Mouse (Mus musculus) 3T3-L1 (cell line): ENCODE results near the gene Ank3.

Experiments
- DNase-seq: peaks from one replicate; pipeline ENCODE4 v3.0.0-alpha.2; 2015; ENCODE audit warnings: low read depth, low spot score

Ank3 gene

GRCm38 (mm10) chr10:69405431-69405830 is 6.9 kb downstream of the Ank3 start:
- no peak for DNase-seq

- no peak for DNase-seq
Observed at GRCm38 (mm10) chr10:69414888-69415287, 16.3 kb downstream of the Ank3 start.

GRCm38 (mm10) chr10:69418716-69419115 is 20.1 kb downstream of the Ank3 start:
- DNase-seq, result no peak

- no peak for DNase-seq
Observed at GRCm38 (mm10) chr10:69420306-69420705, 21.7 kb downstream of the Ank3 start.

- DNase-seq, result no peak
Observed at GRCm38 (mm10) chr10:69424051-69424450, 25.5 kb downstream of the Ank3 start.

- DNase-seq, result no peak
Observed at GRCm38 (mm10) chr10:69430138-69430537, 31.6 kb downstream of the Ank3 start.

GRCm38 (mm10) chr10:69431101-69431500 is 32.5 kb downstream of the Ank3 start:
- peak; percentile 5 for DNase-seq

- no peak for DNase-seq
Observed at GRCm38 (mm10) chr10:69435213-69435612, 36.6 kb downstream of the Ank3 start.

GRCm38 (mm10) chr10:69439449-69439848 is 40.9 kb downstream of the Ank3 start:
- DNase-seq, result no peak

GRCm38 (mm10) chr10:69444546-69444945 is 46.0 kb downstream of the Ank3 start:
- DNase-seq, result no peak

- no peak for DNase-seq
Observed at GRCm38 (mm10) chr10:69445951-69446350, 47.4 kb downstream of the Ank3 start.

GRCm38 (mm10) chr10:69446566-69446965 is 48.0 kb downstream of the Ank3 start:
- DNase-seq, result no peak

GRCm38 (mm10) chr10:69447308-69447707 is 48.7 kb downstream of the Ank3 start:
- no peak for DNase-seq

GRCm38 (mm10) chr10:69448174-69448573 is 49.6 kb downstream of the Ank3 start:
- DNase-seq, result no peak

GRCm38 (mm10) chr10:69451006-69451405 is 52.4 kb downstream of the Ank3 start:
- no peak for DNase-seq

- peak; percentile 78 for DNase-seq
Observed at GRCm38 (mm10) chr10:69452180-69452977, 53.8 kb downstream of the Ank3 start.

- DNase-seq, result no peak
Observed at GRCm38 (mm10) chr10:69453531-69453930, 55.0 kb downstream of the Ank3 start.

GRCm38 (mm10) chr10:69454480-69454879 is 55.9 kb downstream of the Ank3 start:
- DNase-seq, result peak; percentile 55

- no peak for DNase-seq
Observed at GRCm38 (mm10) chr10:69464826-69465225, 66.3 kb downstream of the Ank3 start.

GRCm38 (mm10) chr10:69465558-69466200 is 67.1 kb downstream of the Ank3 start:
- DNase-seq, result no peak

- DNase-seq, result no peak
Observed at GRCm38 (mm10) chr10:69466201-69466585, 67.6 kb downstream of the Ank3 start.

GRCm38 (mm10) chr10:69466586-69466985 is 68.0 kb downstream of the Ank3 start:
- no peak for DNase-seq

GRCm38 (mm10) chr10:69467182-69467581 is 68.6 kb downstream of the Ank3 start:
- DNase-seq, result no peak
